Mouse (Mus musculus) MEL (cell line): Measurements from ENCODE around the gene Sms.

Experiments
- BHLHE40 ChIP-seq: IDR thresholded peaks from 2 replicates; pipeline ENCODE4 v1.6.1; 2012; ENCODE audit warnings: low read depth, mild to moderate bottlenecking, inconsistent platforms, low read length, improper control_type of control experiment, borderline replicate concordance
- CHD2 ChIP-seq: IDR thresholded peaks from 2 replicates; pipeline ENCODE4 v1.6.1; 2011; ENCODE audit warnings: low read length, improper control_type of control experiment
- CTCF ChIP-seq, 3 experiments: IDR thresholded peaks in 2 of 3; conservative IDR thresholded peaks in 1 of 3; 2 replicates each; pipeline ENCODE4 v1.5.1; 2011 to 2012; ENCODE audit warnings: low read length in 3 of 3, low read depth in 2 of 3, mild to moderate bottlenecking in 2 of 3, improper control_type of control experiment in 1 of 3, inconsistent platforms in 1 of 3, mixed read lengths in 1 of 3, moderate library complexity in 1 of 3; ENCODE audit not compliant: control insufficient read depth in 1 of 3, insufficient read depth in 1 of 3, poor library complexity in 1 of 3, severe bottlenecking in 1 of 3
- EP300 ChIP-seq, 2 experiments: IDR thresholded peaks; 2 replicates each; pipeline ENCODE4 v1.6.1; 2011; ENCODE audit warnings: improper control_type of control experiment in 2 of 2, low read length in 2 of 2, low read depth in 1 of 2, mild to moderate bottlenecking in 1 of 2
- GATA1 ChIP-seq: IDR thresholded peaks from 2 replicates; pipeline ENCODE4 v1.6.1; 2011; ENCODE audit warnings: low read depth, low read length, improper control_type of control experiment
- MAFK ChIP-seq: IDR thresholded peaks from 2 replicates; pipeline ENCODE4 v1.6.1; 2011; ENCODE audit warnings: low read depth, mild to moderate bottlenecking, low read length, improper control_type of control experiment, borderline replicate concordance
- MAX ChIP-seq: IDR thresholded peaks from 2 replicates; pipeline ENCODE4 v1.6.1; 2011; ENCODE audit warnings: low read length, improper control_type of control experiment
- MEF2A ChIP-seq: IDR thresholded peaks from 2 replicates; pipeline ENCODE4 v1.6.1; 2014; ENCODE audit warnings: low read depth, mild to moderate bottlenecking, inconsistent platforms, low read length, improper control_type of control experiment; ENCODE audit not compliant: poor library complexity, insufficient replicate concordance, severe bottlenecking; ENCODE audit errors: extremely low read depth
- POLR2A ChIP-seq, 2 experiments: IDR thresholded peaks; 2 replicates each; pipeline ENCODE4 v1.6.1; 2011 to 2012; ENCODE audit warnings: low read length in 2 of 2, mild to moderate bottlenecking in 2 of 2, control low read depth in 1 of 2, improper control_type of control experiment in 1 of 2, low read depth in 1 of 2, moderate library complexity in 1 of 2; ENCODE audit not compliant: control insufficient read depth in 1 of 2, insufficient read depth in 1 of 2, poor library complexity in 1 of 2
- POLR2AphosphoS2 ChIP-seq: IDR thresholded peaks from 2 replicates; pipeline ENCODE4 v1.6.1; 2011; ENCODE audit warnings: low read length, improper control_type of control experiment
- SIN3A ChIP-seq: IDR thresholded peaks from 2 replicates; pipeline ENCODE4 v1.6.1; 2012; ENCODE audit warnings: low read length, improper control_type of control experiment, inconsistent platforms
- TAL1 ChIP-seq: IDR thresholded peaks from 2 replicates; pipeline ENCODE4 v1.6.1; 2012; ENCODE audit warnings: mild to moderate bottlenecking, inconsistent platforms, low read length, moderate library complexity, mixed read lengths
- USF1 ChIP-seq: IDR thresholded peaks from 2 replicates; pipeline ENCODE4 v1.6.1; 2014; ENCODE audit warnings: low read depth, mild to moderate bottlenecking, inconsistent platforms, low read length, improper control_type of control experiment, moderate library complexity
- ZMIZ1 ChIP-seq: IDR thresholded peaks from 2 replicates; pipeline ENCODE4 v1.6.1; 2012; ENCODE audit warnings: low read depth, mild to moderate bottlenecking, inconsistent platforms, low read length, improper control_type of control experiment, moderate library complexity

- TF ChIP-seq USF1 (no peak), GATA1 (no peak), CTCF (IDR thresholded peaks at IDR 0.05 in 2 of 3, conservative IDR thresholded peaks at IDR 0.05 in 1 of 3; ENCODE audit: control insufficient read depth in 1 of 3, insufficient read depth in 1 of 3, low read depth in 2 of 3, low read length in 3 of 3, poor library complexity in 1 of 3, severe bottlenecking in 1 of 3) (no peak), POLR2A (IDR thresholded peaks at IDR 0.05; ENCODE audit: control insufficient read depth in 1 of 2, insufficient read depth in 1 of 2, low read depth in 1 of 2, low read length in 2 of 2, poor library complexity in 1 of 2) (no peak), MEF2A (no peak), TAL1 (no peak), MAFK (no peak), BHLHE40 (no peak), SIN3A (no peak), ZMIZ1 (no peak), POLR2AphosphoS2 (no peak), MAX (no peak), CHD2 (no peak), EP300 (IDR thresholded peaks at IDR 0.05; ENCODE audit: low read depth in 1 of 2, low read length in 2 of 2) (no peak)
Observed at GRCm38 (mm10) chrX:157404919-157405318, 87.2 kb downstream of the Sms start.
